Mouse (Mus musculus): ENCODE measurements around the gene Gm28051. TPM values are rescaled to one million over a fixed set of nuclear protein-coding genes. Genes with fewer than 3 reads are reported as not detected.

Gene Gm28051
- polyA plus RNA-seq, 1 experiment from 2014 or later = not detected

GRCm38 (mm10) chr12:102691761-102692160 is 65.8 kb downstream of the Gm28051 start:
- H3K27ac ChIP-seq = no peak overlapping the region
- H3K36me3 ChIP-seq = no peaks in the 10 kb centered on the region
- H3K9ac ChIP-seq = no peak overlapping the region
- H3K9me3 ChIP-seq = no peaks in the 10 kb centered on the region
- H3K4me2 ChIP-seq (replicated peaks) = no peak overlapping the region
- no peaks in the 10 kb centered on the region for H3K27me3 ChIP-seq
- 85% methylated on average over 7 of the region's 7 CpGs for WGBS
- H3K4me1 ChIP-seq = peaks cover 10% of the 10 kb centered on the region; the same call in 1 of the 2 replicates
- H3K4me3 ChIP-seq = no peak overlapping the region
- no peak for ATAC-seq (ENCODE audit: insufficient number of reproducible peaks, insufficient read depth, low FRiP score, low TSS enrichment)

GRCm38 (mm10) chr12:102691180-102691579 is 66.4 kb downstream of the Gm28051 start:
- Histone ChIP-seq H3K27ac (no peak overlapping the region), H3K4me1 (peaks cover 8% of the 10 kb centered on the region), H3K4me3 (no peak overlapping the region), H3K36me3 (no peaks in the 10 kb centered on the region), H3K4me2 (replicated peaks) (no peak overlapping the region), H3K9ac (no peak overlapping the region), H3K9me3 (no peaks in the 10 kb centered on the region), H3K27me3 (no peaks in the 10 kb centered on the region)
- ATAC-seq (ENCODE audit: insufficient number of reproducible peaks, insufficient read depth, low FRiP score, low TSS enrichment) = no peak
- 47% methylated on average over 11 of the region's 11 CpGs for WGBS

GRCm38 (mm10) chr12:102689773-102690563 is 67.6 kb downstream of the Gm28051 start:
- no peaks in the 10 kb centered on the region for H3K9me3 ChIP-seq
- no peaks in the 10 kb centered on the region for H3K36me3 ChIP-seq
- no peak for ATAC-seq (ENCODE audit: insufficient number of reproducible peaks, insufficient read depth, low FRiP score, low TSS enrichment)
- no peak overlapping the region for H3K27ac ChIP-seq
- no peaks in the 10 kb centered on the region for H3K27me3 ChIP-seq
- peaks cover 14% of the 10 kb centered on the region for H3K4me1 ChIP-seq
- 84% methylated on average over 15 of the region's 15 CpGs for WGBS
- no peak overlapping the region for H3K4me3 ChIP-seq
- H3K9ac ChIP-seq = no peak overlapping the region
- no peak overlapping the region for H3K4me2 ChIP-seq (replicated peaks)

GRCm38 (mm10) chr12:102686321-102686720 is 71.2 kb downstream of the Gm28051 start:
- H3K4me2 ChIP-seq (replicated peaks) = no peak overlapping the region
- H3K4me3 ChIP-seq = no peak overlapping the region
- peaks cover 14% of the 10 kb centered on the region for H3K4me1 ChIP-seq
- H3K9ac ChIP-seq = no peak overlapping the region
- H3K9me3 ChIP-seq = no peaks in the 10 kb centered on the region
- no peak overlapping the region for H3K27ac ChIP-seq
- H3K36me3 ChIP-seq = no peaks in the 10 kb centered on the region
- ATAC-seq (ENCODE audit: insufficient number of reproducible peaks, insufficient read depth, low FRiP score, low TSS enrichment) = no peak
- H3K27me3 ChIP-seq = no peaks in the 10 kb centered on the region
- WGBS = 90% methylated on average over 5 of the region's 5 CpGs

- Histone ChIP-seq H3K9ac (no peak overlapping the region), H3K4me1 (peaks cover 14% of the 10 kb centered on the region), H3K4me3 (no peak overlapping the region), H3K9me3 (no peaks in the 10 kb centered on the region), H3K36me3 (no peaks in the 10 kb centered on the region), H3K27me3 (no peaks in the 10 kb centered on the region), H3K4me2 (replicated peaks) (no peak overlapping the region), H3K27ac (no peak overlapping the region)
- no peak for ATAC-seq (ENCODE audit: insufficient number of reproducible peaks, insufficient read depth, low FRiP score, low TSS enrichment)
- 32% methylated on average over 9 of the region's 9 CpGs for WGBS
These were observed 72.0 kb downstream of the Gm28051 start for GRCm38 (mm10) chr12:102685523-102685931.

GRCm38 (mm10) chr12:102684720-102685386 is 72.7 kb downstream of the Gm28051 start:
- no peak for ATAC-seq (ENCODE audit: insufficient number of reproducible peaks, insufficient read depth, low FRiP score, low TSS enrichment)
- H3K27ac ChIP-seq = no peak overlapping the region; the same call in 1 of the 2 replicates
- no peak overlapping the region for H3K4me2 ChIP-seq (replicated peaks)
- no peak overlapping the region for H3K9ac ChIP-seq
- H3K9me3 ChIP-seq = no peaks in the 10 kb centered on the region
- H3K36me3 ChIP-seq = no peaks in the 10 kb centered on the region
- H3K4me1 ChIP-seq = peaks cover 14% of the 10 kb centered on the region
- no peak overlapping the region for H3K4me3 ChIP-seq
- 67% methylated on average over 3 of the region's 3 CpGs for WGBS
- no peaks in the 10 kb centered on the region for H3K27me3 ChIP-seq

- Histone ChIP-seq H3K36me3 (no peaks in the 10 kb centered on the region), H3K4me3 (no peak overlapping the region), H3K4me2 (replicated peaks) (no peak overlapping the region), H3K9ac (no peak overlapping the region), H3K9me3 (no peaks in the 10 kb centered on the region), H3K27me3 (no peaks in the 10 kb centered on the region), H3K27ac (no peak overlapping the region), H3K4me1 (peaks cover 14% of the 10 kb centered on the region)
- WGBS = 81% methylated on average over 5 of the region's 5 CpGs
- no peak for ATAC-seq (ENCODE audit: insufficient number of reproducible peaks, insufficient read depth, low FRiP score, low TSS enrichment)
These were observed 73.6 kb downstream of the Gm28051 start for GRCm38 (mm10) chr12:102683979-102684378.

- H3K9ac ChIP-seq = no peak overlapping the region
- no peak overlapping the region for H3K27ac ChIP-seq
- H3K4me3 ChIP-seq = no peak overlapping the region
- no peaks in the 10 kb centered on the region for H3K27me3 ChIP-seq
- H3K9me3 ChIP-seq = no peaks in the 10 kb centered on the region
- peaks cover 14% of the 10 kb centered on the region for H3K4me1 ChIP-seq
- H3K4me2 ChIP-seq (replicated peaks) = no peak overlapping the region
- 80% methylated on average over 6 of the region's 6 CpGs for WGBS
- H3K36me3 ChIP-seq = no peaks in the 10 kb centered on the region
- no peak for ATAC-seq (ENCODE audit: insufficient number of reproducible peaks, insufficient read depth, low FRiP score, low TSS enrichment)
These were observed 74.1 kb downstream of the Gm28051 start for GRCm38 (mm10) chr12:102683438-102683837.

GRCm38 (mm10) chr12:102682722-102683299 is 74.8 kb downstream of the Gm28051 start:
- ATAC-seq (ENCODE audit: insufficient number of reproducible peaks, insufficient read depth, low FRiP score, low TSS enrichment) = no peak
- Histone ChIP-seq H3K27ac (no peak overlapping the region), H3K36me3 (no peaks in the 10 kb centered on the region), H3K4me2 (replicated peaks) (no peak overlapping the region), H3K9ac (no peak overlapping the region), H3K4me1 (peaks cover 14% of the 10 kb centered on the region), H3K9me3 (no peaks in the 10 kb centered on the region), H3K27me3 (no peaks in the 10 kb centered on the region), H3K4me3 (no peak overlapping the region)
- 71% methylated on average over 7 of the region's 7 CpGs for WGBS

GRCm38 (mm10) chr12:102682085-102682484 is 75.5 kb downstream of the Gm28051 start:
- Histone ChIP-seq H3K9ac (no peak overlapping the region), H3K4me1 (peaks cover 14% of the 10 kb centered on the region), H3K36me3 (no peaks in the 10 kb centered on the region), H3K27ac (no peak overlapping the region), H3K4me3 (no peak overlapping the region), H3K27me3 (no peaks in the 10 kb centered on the region), H3K9me3 (no peaks in the 10 kb centered on the region), H3K4me2 (replicated peaks) (no peak overlapping the region)
- no peak for ATAC-seq (ENCODE audit: insufficient number of reproducible peaks, insufficient read depth, low FRiP score, low TSS enrichment)
- 87% methylated on average over 5 of the region's 5 CpGs for WGBS

- Histone ChIP-seq H3K4me2 (replicated peaks) (no peak overlapping the region), H3K36me3 (no peaks in the 10 kb centered on the region), H3K9me3 (no peaks in the 10 kb centered on the region), H3K4me3 (no peak overlapping the region), H3K27me3 (no peaks in the 10 kb centered on the region), H3K4me1 (peaks cover 14% of the 10 kb centered on the region), H3K27ac (no peak overlapping the region), H3K9ac (no peak overlapping the region)
- WGBS = 77% methylated on average over 7 of the region's 7 CpGs
- ATAC-seq (ENCODE audit: insufficient number of reproducible peaks, insufficient read depth, low FRiP score, low TSS enrichment) = no peak
These were observed 76.0 kb downstream of the Gm28051 start for GRCm38 (mm10) chr12:102681590-102681989.

GRCm38 (mm10) chr12:102678820-102679219 is 78.7 kb downstream of the Gm28051 start:
- Histone ChIP-seq H3K36me3 (no peaks in the 10 kb centered on the region), H3K4me1 (no peaks in the 10 kb centered on the region), H3K4me2 (replicated peaks) (no peak overlapping the region), H3K9ac (no peak overlapping the region), H3K27ac (no peak overlapping the region), H3K4me3 (no peak overlapping the region), H3K27me3 (no peaks in the 10 kb centered on the region), H3K9me3 (no peaks in the 10 kb centered on the region)
- 60% methylated on average over 6 of the region's 6 CpGs for WGBS
- ATAC-seq (ENCODE audit: insufficient number of reproducible peaks, insufficient read depth, low FRiP score, low TSS enrichment) = no peak

All from embryonic facial prominence, embryonic 12.5 days (tissue).